Mouse (Mus musculus) adrenal gland, postnatal 25 days (tissue): ENCODE results near the gene Midn. TPM values are rescaled to one million over a fixed set of nuclear protein-coding genes. Genes with fewer than 3 reads are reported as not detected.

Experiments
- DNase-seq: peaks from one replicate; pipeline ENCODE4 v3.0.0; 2021; ENCODE audit warnings: mixed read lengths
- long read RNA-seq: library from polyadenylated mRNA; stranded (forward); transcript quantifications from one replicate; pipeline ENCODE4 v2.0.0, GENCODE M21; 2021
- total RNA-seq: library from RNA; stranded (reverse); gene quantifications from 2 replicates; pipeline ENCODE4 v1.2.3, GENCODE M21; 2021

Gene Midn
- total RNA-seq, result 74.1 and 97.4 TPM in 2 replicates
- long read RNA-seq, partial matches to known transcripts, result 1 of 8 reads
- long read RNA-seq, other reads (novel, unspliced or antisense), result 7 of 8 reads

GRCm38 (mm10) chr10:80147719-80148601 lies at the start of gene Midn:
Gene Midn, plus strand, starts transcription at chr10:80148272.
- DNase-seq, result peak; percentile 91

DNA sequence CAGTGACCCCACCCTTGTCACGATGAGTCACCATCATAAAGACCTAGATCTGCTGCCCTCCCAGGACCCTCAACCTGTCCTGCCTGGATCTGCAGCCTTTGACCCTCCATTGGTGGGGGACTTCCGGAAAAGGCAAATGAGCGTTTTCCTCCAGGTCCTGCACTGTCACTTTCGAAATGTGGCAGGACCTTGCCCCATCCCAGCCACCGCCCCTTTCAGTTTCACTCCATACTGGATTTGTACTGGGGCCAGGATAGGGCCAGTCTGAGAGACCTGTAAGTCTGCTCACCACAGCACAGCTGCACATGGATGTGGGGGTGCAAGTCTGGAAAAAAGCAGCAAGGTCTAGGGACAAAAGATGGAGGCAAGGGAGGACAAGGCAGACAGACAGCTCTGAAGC lies 49.4 kb upstream of the Midn start:
- no peak for DNase-seq

- DNase-seq, result peak; percentile 71
Observed at GRCm38 (mm10) chr10:80100982-80101381, 47.1 kb upstream of the Midn start.

DNA sequence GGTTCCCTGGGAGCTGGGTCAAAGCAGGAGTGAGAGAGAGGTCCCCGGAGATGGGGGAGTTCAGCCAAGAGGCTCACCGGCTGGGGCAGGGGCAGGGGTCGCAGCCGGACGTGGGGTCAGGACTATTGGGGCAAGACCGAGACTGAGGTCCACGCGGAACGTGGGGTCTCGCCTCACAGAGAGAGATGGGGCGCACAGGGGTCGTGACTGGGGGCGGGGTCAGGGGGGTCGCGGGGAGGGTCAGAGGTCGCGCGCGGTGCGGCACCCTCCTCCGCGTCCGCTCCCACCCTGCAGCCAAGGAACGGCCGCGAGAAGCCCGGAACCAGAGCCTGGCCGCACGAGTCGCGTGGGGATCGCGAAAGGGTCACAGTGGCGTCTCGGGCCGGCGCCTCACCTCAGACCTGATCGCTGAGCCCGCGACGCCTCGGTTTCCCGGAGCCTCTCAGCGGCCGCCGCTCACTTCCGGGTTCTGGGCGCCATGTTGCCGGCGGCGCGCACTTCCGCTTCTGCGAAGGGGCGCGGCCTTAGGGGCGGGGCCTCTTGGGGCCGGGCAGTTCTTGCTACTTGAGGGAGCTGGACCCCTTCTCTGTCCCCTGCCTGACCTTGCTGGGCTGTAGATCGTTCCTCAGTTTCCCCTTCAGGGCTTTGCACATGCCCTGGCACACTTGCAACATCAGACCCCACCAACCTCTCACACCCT lies 45.7 kb upstream of the Midn start:
- peak; percentile 86 for DNase-seq

DNA sequence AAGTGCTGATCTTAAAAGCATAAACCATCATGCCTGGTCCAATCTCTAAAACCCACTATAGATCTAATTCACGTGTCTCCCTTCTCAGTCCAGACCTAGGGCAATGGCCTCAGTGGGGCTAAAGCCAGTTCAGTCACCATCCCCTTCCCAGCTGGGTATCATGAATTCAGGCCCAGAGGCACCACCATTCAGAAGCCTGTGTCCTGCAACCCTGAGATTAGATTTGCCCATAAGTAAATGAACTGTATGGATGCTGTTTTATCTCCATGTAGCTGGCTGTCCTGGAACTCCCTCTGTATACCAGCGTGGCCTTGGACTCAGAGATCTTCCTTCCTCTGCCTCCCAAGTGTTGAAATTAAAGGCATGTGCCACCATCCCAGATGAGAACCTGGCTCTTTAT lies 45.0 kb upstream of the Midn start:
- no peak for DNase-seq

GRCm38 (mm10) chr10:80104181-80104580 lies 43.9 kb upstream of the Midn start:
- peak; percentile 48 for DNase-seq

DNA sequence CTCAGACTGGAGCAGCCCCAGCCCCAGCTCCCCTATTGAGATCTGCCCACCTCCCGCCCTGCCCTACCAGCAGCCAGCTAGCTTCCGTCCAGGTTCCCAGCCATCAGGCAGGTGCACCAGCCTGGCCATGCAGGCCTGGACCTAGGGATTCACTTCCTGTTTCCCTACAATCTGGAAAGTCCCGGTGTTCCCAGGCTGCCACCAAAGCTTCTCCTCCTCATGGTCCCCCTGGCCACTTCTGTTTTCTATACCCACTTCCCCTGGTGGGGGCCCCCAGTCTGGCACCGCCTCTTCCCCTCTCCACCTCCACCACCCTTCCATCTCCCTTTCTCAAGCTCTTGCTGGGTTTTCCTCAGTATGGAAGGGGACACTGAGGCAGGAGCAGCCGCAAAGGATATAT lies 42.6 kb upstream of the Midn start, which contains the start of gene Sbno2:
Sbno2 (minus strand) TSS at position 112 of the 400 bp plus-strand sequence.
- no peak for DNase-seq

DNA sequence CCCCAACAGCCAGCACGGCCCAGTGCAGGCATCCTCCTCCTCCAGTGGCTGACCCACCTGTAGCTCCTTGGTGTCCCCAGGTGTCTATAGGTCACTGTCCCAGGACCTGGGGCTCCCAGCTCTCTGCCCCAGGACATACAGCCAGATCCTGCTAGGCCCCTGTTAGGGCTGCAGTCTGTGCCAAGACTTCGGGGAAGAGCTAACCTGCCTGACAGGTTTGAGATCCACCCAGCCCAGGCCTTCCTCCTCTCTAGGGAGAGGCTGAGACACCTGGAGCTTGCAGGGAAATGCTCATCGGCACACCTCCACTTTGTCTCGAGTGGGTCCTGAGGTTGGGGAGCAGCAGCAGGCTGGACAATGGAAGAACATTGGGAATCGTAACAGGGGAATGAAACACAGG lies 42.1 kb upstream of the Midn start:
- DNase-seq, result no peak

DNA sequence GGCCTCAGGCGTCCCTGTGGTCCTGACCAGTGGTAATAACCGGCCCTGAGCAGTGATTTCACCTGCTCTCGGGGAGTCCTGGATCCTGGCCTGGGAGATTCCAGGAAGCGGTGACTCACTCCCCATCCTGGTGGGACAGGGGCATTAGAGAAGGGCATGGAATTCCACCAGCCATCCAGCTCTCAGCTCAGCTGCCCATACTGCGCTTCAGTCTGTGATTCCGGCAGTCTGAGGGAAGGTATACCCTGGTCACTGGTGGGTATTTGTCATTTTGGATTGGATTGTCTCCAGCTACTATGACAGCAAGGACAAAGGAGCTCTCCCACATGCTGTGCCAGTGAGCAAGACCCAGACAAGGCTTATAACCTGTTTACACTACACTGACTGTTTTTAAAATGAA lies 40.4 kb upstream of the Midn start:
- DNase-seq, result no peak

GRCm38 (mm10) chr10:80114341-80115284 lies 33.5 kb upstream of the Midn start:
- DNase-seq, result peak; percentile 95

DNA sequence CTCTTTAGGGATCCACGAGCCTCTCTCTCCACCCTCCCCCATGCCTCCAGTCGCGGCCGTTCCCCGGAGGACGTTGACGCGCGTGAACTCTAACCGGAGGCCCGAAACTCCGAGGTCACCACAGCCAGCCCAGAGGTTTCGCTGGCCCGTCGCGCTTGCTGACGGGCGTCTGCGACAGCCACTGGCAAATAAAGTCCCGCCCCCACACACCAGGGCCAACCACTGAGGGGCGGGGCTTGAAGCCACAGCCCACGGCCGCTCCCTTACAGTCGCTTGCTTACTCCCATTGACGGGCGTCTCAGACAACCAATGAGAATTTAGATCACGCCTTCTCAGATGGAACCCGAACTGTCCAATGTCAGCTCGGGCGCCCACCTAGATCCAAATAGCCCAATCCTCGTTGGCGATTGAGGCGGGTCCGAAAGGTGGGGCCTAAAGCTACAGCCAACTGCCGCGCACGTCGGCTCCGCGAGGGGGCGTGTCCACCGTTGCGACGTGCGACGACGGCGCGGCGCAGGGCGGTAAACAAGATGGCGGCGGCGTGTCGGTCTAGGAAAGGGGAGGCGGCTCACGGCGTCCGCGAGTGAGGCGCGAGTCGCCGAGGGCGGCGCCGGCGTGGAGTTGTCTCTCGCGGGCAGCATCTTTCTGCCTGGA lies 32.7 kb upstream of the Midn start, which contains the start of gene Stk11:
Stk11 (plus strand) TSS at position 514 of the 654 bp plus-strand sequence.
- DNase-seq, result peak; percentile 96

- no peak for DNase-seq
Observed at GRCm38 (mm10) chr10:80115944-80116335, 32.1 kb upstream of the Midn start.

GRCm38 (mm10) chr10:80116563-80116926 lies 31.5 kb upstream of the Midn start:
- DNase-seq, result no peak

DNA sequence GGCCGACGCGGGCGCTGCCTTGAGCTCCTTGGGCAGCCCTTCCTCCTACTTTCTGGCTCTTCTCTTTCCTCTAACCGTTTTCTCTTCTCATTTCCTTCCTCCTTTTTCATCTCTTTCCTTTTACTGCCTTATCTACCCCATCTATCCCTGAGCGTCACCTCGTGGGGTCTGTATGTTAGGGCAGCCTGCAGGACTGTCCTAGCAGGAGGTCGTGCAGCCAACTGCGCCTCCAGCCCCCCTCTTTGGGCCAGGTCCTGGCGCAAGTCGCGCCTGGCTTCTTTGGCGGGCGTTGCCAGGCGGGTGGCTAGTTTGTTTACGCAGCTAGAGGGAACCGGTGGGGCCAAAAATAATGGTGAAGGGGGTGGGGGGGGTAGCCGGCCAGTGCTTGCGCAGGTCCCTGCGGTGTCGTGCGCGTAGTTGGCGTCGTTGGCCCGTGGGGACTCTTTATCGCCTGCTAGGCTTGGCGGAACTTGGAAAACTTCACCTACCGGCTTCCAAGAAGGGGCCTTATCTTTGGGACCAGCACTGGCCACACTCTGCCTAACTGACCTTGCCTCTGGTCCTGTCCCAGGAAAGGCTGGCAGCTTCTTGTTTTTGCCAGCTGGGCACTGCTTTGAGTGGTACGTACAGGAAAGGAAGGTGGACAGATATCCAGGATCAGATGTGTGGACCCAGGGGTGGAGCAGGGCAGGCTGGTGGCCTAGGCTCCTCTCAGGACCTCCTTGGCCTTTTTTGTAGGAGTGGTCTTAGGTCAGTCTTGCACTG lies 31.0 kb upstream of the Midn start:
- DNase-seq, result peak; percentile 56

DNA sequence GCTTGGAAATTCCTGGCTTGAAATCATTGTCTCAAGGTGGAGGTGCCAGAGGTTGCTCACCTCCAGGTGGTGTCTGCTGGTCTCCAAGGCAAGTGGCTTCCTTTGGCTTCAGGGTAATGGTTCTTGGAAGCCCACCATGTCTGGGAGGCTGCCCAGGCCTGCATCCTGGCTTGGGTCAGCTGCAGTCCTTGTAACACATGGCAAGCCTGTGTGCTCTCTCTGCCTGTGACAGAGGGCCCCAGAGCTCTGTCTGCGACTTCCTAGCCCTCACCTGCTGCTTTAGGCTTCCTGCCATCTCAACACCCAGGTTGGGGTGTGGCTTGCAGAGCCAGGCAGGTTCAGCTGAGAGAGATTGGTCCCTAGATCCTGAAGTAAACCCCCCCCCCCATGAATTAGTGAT lies 30.3 kb upstream of the Midn start:
- no peak for DNase-seq

DNA sequence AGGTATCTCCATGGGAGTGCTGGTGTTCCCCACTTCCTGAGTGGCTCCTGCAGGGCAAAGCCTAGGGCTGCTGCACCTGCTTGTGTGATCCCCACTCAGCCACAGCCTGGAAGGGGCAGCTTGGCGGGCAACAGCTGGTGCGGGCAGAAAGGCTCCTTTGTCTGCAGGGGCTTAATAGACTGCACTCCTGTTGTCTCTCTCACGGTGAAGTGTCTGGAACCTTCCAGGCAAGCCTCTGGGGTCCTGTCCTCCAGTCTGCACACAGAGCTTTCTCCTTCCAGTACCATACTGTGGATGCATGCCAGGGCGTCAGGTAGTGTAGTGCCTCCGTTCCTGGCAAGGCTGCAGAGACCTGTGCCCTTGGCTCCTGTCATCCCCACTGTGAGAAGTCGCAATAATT lies 29.5 kb upstream of the Midn start:
- no peak for DNase-seq

GRCm38 (mm10) chr10:80120146-80120545 lies 27.9 kb upstream of the Midn start:
- DNase-seq, result no peak

DNA sequence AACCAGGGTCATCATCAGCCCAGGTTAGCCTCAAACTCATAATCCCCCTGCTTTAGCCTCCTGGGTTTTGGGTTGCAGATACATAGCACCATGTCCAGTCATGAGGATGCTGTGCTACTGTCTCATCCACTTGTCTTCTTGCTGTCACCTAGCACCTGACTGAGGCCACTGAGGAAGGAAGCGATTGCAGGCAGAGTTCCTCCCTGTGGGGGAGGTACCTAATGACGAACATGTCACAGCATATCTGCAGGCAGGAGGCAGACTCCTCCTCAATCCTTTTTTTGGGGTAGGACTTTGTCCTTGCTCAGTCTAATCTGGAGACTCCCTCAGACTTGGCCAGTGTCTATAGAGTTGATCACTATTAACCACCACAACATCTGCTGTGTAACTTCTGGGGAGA lies 26.4 kb upstream of the Midn start:
- no peak for DNase-seq

DNA sequence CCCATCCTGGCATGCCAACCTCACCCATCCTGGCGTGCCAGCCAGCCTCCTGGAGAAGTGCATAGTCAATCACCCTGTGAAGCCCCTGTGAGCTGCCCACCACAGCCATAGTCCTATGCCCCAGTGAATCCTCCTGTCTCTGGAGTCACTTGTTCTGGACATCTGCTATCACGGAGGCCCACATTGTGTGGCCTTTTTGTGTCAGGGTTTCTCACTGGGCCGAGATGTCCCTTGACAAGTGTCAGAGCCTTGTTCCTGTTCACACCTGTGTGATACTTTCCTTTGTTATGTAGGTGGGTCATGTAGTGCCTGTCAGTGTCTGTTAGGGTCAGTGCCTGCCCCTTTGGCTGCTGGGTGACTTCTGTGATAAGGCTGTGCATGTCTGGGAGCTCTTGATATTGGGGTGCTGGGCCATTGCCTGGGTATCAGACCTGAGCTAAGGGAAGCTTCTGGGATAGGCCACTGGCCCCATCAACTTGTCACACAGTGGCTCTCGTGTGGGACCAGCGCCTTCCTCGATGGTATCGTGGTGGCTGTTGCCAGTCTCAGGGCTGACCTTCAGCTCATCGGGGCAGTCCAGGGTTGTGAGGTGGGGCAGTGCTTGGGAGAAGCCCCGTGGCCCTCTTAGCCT lies 24.0 kb upstream of the Midn start:
- DNase-seq, result no peak

DNA sequence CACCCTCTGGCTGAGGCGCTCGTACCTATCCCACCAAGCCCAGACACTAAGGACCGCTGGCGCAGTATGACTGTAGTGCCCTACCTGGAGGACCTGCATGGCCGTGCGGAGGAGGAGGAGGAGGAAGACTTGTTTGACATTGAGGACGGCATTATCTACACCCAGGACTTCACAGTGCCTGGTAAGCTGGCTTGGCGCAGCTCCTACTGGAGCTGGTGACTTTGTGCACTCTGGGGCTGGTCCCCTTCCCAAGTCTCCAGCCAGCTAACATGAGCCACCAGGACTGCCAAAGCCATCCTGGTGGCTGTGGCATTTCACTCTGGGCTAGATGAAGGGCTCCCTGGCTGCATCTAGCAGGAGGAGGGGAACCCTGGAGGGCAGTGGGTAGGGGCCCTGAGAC lies 20.2 kb upstream of the Midn start:
- DNase-seq, result no peak
